Mouse (Mus musculus) ZHBTc4 (cell line): ENCODE data around the gene Crtam.

Experiments
- DNase-seq: peaks from one replicate; pipeline ENCODE4 v3.0.0-alpha.2; 2011; ENCODE audit warnings: low read depth, low spot score

The Crtam gene

DNA sequence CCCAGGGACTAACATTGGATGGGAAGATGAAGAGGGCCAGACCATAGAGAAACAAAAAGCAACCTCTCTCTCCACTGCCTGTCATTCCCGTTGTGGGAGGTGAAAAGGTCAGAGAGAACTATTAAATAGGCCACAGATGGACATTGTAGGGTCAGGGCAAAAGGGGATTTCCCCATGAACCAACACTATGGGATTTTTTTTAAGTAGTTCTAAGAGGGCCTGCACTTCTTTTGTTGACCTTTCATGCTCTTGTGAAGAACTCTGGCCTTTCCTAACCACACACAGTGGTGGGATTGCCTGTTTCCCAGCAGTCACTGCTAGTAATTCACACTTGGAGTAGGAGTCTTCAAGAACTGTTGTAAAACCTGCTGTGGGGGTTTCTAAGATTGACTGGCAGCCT lies 3.4 kb upstream of the Crtam start:
- no peak for DNase-seq

DNA sequence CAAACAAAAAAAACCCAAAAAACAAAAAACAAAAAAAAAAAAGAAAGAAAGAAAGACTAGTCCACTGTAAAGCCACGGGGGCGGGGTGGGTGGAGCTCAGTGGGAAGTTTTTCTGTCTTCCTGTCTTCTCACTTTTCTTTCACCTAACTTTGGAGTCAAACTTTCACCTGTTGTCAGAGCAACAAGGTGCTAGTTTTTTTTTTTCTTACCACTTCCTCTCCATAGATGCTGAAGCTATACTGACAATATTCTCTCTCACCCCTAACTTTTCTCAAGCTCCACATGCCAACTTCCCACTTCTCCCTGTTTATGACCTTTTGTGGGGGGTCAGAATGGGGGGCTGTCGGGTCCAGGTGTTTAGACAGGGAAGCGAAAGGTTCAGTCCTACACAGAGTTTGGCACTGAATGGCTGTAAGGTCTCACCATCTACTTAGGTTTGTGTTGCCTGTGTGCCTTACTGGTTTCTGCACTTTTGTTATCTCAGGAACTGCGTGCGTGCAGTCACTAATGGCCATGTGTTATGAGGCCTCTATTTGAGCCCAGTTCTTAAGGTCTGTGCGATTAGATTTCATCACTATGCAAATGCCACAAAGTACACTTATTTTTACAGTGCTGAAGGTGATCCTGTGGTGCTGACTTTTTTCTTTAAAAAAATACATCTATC lies 7.2 kb downstream of the Crtam start:
- DNase-seq: no peak

DNA sequence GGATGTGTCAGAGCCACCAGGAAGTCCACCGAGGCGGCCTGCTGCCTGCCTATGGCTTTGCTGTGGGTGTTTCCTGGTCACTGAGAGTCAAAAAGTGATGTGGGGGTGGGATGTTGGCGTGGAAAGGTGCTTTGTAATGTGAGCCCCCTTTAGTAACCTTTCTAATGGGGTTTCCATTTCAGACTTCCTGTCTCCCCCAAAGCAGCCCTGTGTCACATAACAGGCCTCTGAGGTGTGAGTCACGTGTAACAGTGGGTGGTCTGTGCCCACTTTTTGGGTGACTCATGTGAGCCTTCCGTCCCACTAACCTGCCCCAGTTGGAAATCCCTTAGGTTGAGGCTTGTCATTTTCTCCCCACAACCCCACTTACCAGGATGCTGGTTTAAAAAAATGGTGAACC lies 10.4 kb downstream of the Crtam start:
- DNase-seq: no peak

DNA sequence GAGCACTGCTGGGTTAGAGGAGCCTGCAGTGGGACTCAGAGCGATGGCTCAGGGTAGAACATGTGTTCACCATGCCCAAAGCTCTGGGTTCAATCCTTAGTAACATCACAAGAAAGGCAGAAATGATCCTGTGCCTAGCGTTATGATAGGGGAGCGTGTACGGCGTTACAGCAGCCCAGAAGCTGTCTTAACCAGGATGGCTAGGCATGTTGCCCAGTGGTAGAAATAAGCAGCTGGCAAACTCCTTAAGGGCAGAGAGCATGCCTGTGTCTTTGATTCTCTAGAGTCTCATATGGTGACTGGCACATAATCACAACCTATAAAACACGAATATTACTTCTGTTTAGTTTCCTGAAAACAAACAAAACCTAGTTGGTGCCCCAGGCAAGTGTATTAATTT lies 12.9 kb downstream of the Crtam start:
- DNase-seq: no peak

DNA sequence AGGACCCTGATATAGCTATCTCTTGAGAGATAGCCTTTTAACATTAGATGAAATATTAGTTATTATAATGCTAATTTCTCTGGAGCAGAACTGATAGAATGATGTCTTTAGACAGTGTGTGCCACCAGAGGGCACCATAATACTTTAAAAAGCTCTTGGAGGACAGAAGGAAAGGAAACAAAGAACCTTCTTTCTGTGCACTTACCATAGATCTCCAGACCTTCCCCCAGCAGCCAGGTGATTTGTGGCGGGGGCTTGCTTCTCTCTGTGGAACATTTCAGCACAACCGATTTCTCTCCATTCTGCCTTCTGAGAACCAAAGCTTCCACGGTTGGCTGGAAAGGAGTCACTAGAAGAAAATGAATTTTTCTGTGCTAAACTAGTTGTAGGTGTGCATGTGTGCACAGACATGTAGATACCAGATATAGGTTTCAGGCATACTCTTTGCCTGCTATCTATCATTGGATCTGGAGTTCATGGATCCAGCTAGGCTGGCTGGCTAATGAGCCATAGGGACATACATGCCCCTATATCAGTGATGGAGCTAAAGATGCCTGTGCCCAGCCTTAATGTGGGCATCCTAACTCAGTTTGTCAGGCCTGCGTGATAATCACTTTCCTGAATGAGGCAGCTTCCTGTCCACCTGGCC lies 14.4 kb downstream of the Crtam start:
- peak; percentile 32 for DNase-seq

DNA sequence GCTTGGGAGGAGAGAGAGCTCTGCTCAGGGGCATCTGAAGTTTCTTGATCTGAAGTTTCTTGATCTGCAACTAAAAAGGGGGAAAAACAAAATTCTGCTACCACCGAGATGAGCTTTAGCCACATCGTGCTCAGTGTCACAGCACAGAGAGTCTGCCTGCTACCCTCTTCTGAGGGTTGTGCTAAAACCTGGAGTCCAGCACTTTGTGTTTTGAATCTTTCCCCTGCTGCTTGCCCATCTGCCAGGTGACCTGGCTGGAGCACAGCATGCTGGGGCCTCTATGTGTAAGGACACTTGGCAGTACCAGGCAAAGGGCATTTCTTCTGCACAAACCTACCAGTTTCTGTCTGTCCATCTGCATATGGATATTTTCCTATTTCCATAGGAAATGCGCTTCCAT lies 20.1 kb downstream of the Crtam start:
- no peak for DNase-seq

DNA sequence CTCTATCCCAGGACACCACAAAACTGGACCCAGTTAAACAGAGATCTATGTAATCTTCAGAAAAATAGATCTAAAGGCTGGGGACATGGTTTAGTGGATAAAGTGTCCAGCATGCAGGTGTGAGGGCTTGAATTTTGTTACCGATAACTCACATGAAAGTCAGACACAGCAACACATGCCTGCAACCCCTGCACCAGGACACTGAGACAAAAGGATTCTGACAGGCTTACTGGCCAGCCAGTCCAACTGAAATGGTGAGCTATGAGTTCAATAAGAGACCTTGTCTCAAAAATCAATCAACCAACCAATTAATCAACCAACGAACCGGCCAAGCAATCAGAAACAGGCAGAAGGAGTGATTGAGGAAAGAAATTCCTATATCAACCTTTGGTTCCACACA lies 20.7 kb downstream of the Crtam start:
- DNase-seq: no peak

DNA sequence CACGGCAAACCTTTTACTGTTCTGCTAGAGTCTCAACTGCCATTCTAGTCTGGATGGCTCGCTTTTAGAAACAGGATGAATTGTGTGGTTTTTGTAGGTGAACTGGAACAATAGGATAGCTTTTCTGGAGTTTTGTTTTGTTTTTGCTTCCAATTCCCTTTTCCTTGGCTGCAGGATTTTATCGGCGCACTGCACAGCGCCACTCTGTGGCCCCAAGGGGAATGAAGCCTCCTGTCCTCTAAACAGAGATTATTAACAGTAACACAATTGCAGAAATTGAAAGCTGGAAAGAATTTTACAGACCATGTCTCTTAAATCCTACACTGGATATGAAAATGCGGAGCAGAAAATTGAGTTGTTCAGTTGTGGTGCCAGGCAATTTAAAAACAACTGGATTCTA lies 21.9 kb downstream of the Crtam start:
- peak; percentile 53 for DNase-seq

DNA sequence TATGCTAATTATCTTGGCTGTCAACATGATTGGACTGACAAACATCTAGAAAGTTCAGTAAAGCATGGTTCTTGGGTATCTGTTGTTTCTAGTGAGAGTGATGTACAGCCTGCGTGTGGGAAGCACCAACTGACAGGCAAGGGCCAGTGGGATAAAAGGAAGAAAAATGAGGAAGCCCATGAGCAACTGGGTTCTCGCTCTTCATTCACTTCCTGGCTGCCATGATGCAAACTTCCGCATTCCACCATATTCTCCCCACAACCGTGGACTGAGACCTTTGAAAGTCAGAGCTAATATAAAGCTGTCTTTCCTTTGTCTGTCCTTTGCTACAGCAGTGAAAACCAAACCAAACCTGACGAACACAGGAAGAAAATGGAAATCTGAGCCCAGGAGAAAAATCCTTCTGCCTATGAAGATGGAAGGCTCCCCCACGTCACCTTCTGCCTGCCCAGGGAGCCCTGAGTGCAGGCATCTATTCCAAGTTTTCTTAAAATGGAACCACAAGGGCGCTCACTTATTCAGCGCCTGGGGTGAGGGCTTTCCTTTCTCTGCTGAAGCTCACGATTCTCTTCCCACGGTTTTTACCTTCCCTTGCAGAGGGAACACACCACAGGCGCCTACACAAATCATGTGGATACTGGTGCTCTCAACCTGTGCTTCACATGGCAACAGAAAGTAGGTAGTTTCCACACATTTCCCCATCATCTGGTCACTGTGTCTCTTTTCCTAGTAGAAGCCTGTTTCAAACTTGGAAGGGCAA lies 30.2 kb downstream of the Crtam start:
- no peak for DNase-seq

DNA sequence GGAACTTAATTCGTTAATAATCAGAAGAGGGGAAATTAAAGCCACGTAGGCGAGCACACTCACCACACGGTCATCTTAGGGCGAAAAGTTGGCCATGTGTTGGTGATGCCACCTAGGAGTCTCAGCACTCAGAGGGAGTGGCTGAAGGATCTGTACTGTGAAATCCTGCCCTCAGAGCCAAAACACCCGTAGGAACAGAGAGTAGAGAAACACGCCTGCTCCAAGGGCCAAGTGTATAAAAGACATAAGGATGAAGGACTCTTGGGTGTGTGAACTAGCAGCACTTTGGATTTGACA lies 40.1 kb downstream of the Crtam start:
- DNase-seq: peak; percentile 16

DNA sequence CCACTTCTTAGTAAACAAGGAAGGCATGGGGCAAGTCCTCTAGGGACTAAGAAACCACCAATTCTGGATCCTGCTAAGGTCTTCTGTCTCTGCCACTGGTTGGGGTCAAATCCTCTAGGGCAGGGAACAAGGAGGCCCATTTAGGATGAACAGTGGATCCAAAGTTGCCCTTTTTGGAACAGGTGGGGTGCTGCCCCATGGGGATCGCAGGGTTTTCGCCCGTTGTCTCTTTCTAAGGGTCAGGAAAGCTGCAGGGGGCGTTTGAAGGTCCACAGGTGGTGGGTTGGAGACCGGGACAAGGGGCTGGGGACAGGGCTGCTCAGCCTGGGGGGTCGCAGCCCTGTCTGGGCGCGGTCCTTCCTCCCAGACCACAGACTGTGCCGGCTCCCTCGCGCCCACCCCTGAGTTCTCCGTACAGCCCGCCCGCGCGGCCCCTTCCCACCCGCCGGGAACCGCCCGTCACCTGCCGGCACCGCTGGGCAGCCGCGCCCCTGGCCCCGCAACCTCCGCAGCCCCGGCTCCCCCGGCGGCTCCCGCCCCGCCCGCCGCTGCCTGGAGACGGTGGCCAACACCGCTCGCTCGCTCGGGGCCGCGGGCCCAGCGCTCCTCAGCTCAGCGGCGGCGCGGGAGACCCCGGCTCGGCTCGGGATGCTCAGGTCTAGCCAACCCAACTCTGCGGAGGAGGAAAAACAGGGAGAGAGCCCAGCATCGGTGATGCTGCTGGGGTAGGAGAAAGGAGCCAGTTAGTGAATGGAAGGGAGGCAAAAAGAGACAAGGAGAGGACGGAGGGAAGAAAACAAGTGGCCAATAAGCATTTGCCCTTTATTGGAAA lies 40.6 kb downstream of the Crtam start, which contains the start of gene Jhy:
Jhy (minus strand) TSS at position 533 of the 832 bp plus-strand sequence.
- DNase-seq: peak; percentile 46

DNA sequence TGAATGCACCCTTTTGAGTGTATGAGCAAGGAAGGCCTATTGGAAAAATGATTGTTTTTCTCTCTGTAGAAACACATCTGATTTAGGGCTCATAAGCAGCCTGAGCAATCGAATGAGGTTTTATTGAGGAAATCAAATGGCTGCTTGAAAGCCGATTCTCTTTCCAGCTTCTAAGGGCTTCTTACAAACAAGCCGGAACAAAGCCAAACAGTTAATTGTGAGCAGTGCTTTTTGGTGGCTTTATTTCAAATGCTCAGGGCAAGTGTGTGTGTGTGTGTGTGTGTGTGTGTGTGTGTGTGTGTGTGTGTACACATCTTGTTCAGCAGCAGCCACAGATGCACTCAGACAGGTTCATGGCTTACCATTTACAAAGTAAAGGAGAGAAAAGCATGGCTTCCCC lies 43.0 kb downstream of the Crtam start:
- DNase-seq: no peak

DNA sequence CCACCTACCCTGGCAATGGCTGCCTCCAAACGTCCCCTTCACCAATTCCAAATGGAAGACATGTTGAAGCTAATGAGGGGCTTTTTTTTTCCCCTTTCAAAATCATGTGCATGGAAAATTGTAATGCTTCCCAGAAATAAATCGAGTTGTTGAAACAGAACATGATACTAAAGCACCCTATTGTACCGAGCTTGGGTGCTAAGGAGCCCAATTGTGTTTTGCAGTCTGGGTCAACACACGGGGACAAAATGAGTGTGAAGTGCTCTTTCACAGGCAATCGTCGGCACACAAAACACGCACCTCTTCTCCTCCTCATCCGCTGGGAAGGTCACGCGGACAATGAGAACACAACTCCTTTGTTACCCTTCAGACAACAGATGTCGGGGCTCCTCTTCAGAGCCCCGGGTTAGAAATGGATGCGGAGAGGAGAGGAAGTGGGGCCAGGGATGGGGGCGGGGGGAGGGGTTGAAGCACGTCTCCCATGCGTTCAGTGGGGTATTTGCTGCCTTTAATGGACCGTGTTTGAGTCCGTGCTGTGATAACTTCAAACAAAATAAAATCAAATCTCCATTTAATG lies 55.3 kb downstream of the Crtam start:
- no peak for DNase-seq

DNA sequence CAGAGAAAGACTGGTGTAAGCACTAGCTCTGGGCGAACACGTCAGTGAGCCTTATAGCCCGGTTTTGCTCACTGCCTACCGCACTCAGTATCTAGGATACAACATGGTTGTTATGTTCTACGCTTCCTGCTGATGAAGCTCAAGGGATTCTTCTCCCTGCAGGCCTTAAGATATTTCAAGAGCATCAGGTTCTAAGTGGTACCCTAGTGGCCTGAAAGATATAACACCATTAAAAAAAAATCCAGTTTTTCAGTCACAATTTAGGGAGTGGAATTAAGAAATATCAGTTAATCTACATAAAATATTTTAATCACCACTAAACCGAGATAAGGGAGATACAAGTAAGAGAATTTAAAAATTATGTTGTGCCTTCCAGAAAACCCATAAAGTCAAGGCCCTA lies 56.0 kb downstream of the Crtam start:
- no peak for DNase-seq

DNA sequence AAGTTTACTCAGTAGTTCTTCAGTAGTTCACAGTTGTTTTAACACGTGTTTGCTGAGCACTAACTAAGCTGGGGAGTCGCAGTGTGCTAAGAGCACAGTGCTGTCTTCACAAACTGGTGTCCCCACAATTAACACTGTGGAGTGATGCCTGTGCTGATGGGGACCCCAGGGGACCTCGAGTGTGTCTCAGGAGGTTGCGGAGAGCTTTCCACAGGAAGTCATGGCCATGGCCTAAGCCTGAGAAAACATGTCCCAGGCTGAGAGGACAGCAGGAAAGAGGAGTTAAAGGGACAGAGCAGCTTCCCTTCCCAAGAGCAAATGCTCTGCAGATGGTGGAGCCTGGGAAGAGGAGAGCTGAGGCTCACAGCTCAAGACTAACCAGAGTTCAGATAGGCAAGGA lies 57.3 kb downstream of the Crtam start:
- DNase-seq: no peak

DNA sequence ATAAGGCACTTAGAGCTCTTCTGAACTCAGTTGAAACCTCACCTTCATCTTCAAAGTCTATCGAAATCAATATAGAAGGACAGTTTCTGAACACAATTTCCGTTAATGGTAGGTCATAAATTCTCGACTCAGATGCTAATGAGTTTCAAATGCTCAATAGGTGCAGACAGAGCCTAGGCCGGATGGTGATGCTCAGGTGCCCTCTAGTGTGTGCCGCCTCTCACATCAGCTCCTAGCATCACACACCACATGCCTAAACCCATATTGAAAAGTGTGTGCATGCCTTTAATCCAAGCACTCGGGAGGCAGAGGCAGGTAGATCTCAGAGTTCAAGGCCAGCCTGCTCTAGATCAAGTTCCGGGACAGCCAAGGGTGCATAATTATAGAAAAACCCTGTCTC lies 67.0 kb downstream of the Crtam start:
- DNase-seq: peak; percentile 9

DNA sequence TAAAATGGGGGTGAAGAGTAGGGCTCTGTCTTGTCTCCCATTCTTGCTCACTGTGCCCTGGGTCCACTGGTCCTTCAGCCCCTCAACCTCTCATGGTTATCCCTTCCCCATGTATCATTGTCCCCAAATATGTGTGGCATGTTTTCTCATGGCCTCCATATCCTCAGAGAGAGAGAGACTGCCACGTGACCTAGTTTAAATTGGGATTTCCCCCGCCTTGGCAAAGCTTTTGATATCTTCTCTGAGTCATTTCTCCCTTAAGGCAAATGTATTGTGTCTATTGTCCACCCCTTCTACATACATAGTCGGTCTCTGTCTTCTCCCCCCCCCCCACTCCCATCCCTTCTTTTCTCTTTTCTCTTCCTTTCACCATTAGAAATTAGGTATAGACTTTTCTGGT lies 71.1 kb downstream of the Crtam start:
- no peak for DNase-seq

DNA sequence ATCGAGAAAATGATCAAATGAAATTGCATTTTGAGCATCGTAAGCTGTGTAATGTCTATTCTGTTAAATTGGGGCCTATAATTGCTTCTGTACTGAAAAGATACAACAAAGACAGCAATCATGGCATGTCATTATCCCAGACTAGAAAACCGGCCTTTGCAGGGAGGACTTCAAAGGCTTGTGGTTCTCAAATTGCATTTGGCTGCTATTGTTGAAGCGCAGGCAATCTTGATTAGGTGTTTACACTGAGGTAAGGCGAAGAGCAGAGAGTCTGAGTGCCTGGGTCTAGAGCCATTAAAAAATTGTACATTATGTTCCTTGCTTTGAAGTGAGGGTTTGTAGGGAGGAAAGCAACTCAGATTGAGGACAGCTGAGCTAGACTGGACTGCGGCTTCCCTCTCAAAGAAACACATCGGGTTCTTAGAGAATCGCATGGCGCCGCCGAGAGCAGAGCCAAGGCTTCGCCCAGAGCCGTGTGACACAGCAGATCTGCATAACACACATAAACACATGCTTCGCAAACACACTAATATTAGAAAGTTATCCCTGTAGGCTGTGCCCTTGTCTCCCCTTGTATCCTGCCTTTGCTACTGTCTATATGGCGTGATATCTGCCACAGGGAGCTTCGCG lies 77.0 kb downstream of the Crtam start:
- DNase-seq: no peak
